Mouse (Mus musculus): ENCODE measurements at regions not wholly inside any gene's neighbourhood (a gene's known extent, or its start where the extent isn't known, plus 50 kb on each side); places are given as distances from the start of the nearest gene placed in this dataset.

DNA sequence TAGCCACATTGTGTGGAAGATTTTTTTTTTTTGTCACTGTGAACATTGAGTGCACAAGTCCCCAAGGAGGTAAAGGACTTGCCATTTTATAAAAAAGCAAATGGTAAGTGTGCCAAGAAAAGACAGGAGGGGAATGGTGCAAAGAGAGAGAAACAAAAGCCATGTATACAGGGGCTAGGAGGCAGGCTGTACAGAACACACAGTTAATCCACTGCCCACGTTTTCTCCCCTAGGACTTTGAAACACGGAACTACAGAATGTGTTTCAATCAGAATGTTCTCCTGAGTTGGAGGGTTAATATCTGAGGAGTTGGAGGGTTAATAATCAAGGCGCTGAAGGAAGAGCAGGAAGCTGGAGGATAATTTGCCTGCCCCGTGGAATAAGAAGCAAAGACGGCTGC is 165.4 kb upstream of the Pbx1 start:
- TF ChIP-seq CTCF (IDR thresholded peaks at IDR 0.05; ENCODE audit: extremely low read depth, insufficient read length, insufficient replicate concordance, low read depth, low read length) (no peak), POLR2A (IDR thresholded peaks at IDR 0.05; ENCODE audit: low read depth, low read length) (no peak)
